Mouse (Mus musculus) embryonic fibroblast, embryonic 13.5 days (primary cell): ENCODE measurements around the gene Ergic2.

Source experiments
- CTCF ChIP-seq: IDR thresholded peaks from 2 replicates; pipeline ENCODE4 v1.5.1; 2011; ENCODE audit warnings: mild to moderate bottlenecking, control low read depth, low read length, moderate library complexity, borderline replicate concordance; ENCODE audit not compliant: insufficient read depth
- POLR2A ChIP-seq: IDR thresholded peaks from 2 replicates; pipeline ENCODE4 v1.6.1; 2011; ENCODE audit warnings: low read depth, mild to moderate bottlenecking, control low read depth, low read length, moderate library complexity

GRCm38 (mm10) chr6:148133536-148133935 lies 78.6 kb downstream of the Ergic2 start:
- no peak for TF ChIP-seq CTCF
- no peak for TF ChIP-seq POLR2A
